Mouse (Mus musculus) myocyte (in vitro differentiated cells): ENCODE measurements around the gene Txnrd1. TPM values are rescaled to one million over a fixed set of nuclear protein-coding genes. Genes with fewer than 3 reads are reported as not detected.

Source experiments
- H3K27me3 ChIP-seq: one replicate; pipeline ENCODE4 v1.6.1; 2011; ENCODE audit not compliant: control insufficient read depth, insufficient read depth, insufficient read length
- H3K36me3 ChIP-seq: one replicate; pipeline ENCODE4 v1.6.1; 2011; ENCODE audit not compliant: control insufficient read depth, insufficient read depth
- H3K4me2 ChIP-seq: one replicate; pipeline ENCODE4 v1.6.1; 2011; ENCODE audit warnings: low read depth, control low read depth
- H3K4me3 ChIP-seq: one replicate; pipeline ENCODE4 v1.5.1; 2011; ENCODE audit warnings: mild to moderate bottlenecking, control low read depth, moderate library complexity
- H3K79me2 ChIP-seq: one replicate; pipeline ENCODE4 v1.6.1; 2011; ENCODE audit not compliant: control insufficient read depth, insufficient read depth
- H3ac ChIP-seq: one replicate; pipeline ENCODE4 v1.6.1; 2011; ENCODE audit not compliant: control insufficient read depth, insufficient read length
- CEBPB ChIP-seq: IDR thresholded peaks from 2 replicates; pipeline ENCODE4 v1.6.1; 2011; ENCODE audit warnings: mild to moderate bottlenecking, moderate library complexity; ENCODE audit not compliant: poor library complexity, insufficient read depth, severe bottlenecking
- E2F4 ChIP-seq: IDR thresholded peaks from one replicate; pipeline ENCODE4 v1.6.1; 2011; ENCODE audit warnings: mild to moderate bottlenecking, control low read depth, moderate library complexity; ENCODE audit not compliant: insufficient read depth
- MAX ChIP-seq: IDR thresholded peaks from one replicate; pipeline ENCODE4 v1.6.1; 2011; ENCODE audit warnings: low read depth, mild to moderate bottlenecking, control low read depth
- MYOD1 ChIP-seq, 3 experiments: IDR thresholded peaks; one replicate each; pipeline ENCODE4 v1.6.1; 2011; ENCODE audit warnings: control low read depth in 2 of 3, low read depth in 2 of 3, mild to moderate bottlenecking in 2 of 3, moderate library complexity in 1 of 3; ENCODE audit not compliant: insufficient read length in 2 of 3, control insufficient read depth in 1 of 3
- MYOG ChIP-seq, 3 experiments: IDR thresholded peaks; one replicate each; pipeline ENCODE4 v1.6.1; 2011; ENCODE audit warnings: control low read depth in 2 of 3, low read depth in 2 of 3, mild to moderate bottlenecking in 2 of 3; ENCODE audit not compliant: insufficient read length in 2 of 3, control insufficient read depth in 1 of 3, insufficient read depth in 1 of 3
- POLR2A ChIP-seq: IDR thresholded peaks from one replicate; pipeline ENCODE4 v1.6.1; 2011; ENCODE audit warnings: low read depth, mild to moderate bottlenecking, control low read depth, moderate library complexity; ENCODE audit not compliant: insufficient read length
- POLR2AphosphoS2 ChIP-seq: IDR thresholded peaks from one replicate; pipeline ENCODE4 v1.6.1; 2011; ENCODE audit warnings: low read depth, control low read depth; ENCODE audit not compliant: insufficient read length
- REST ChIP-seq: IDR thresholded peaks from one replicate; pipeline ENCODE4 v1.6.1; 2011; ENCODE audit warnings: mild to moderate bottlenecking, control low read depth, moderate library complexity; ENCODE audit not compliant: insufficient read depth, insufficient read length
- SRF ChIP-seq: IDR thresholded peaks from one replicate; pipeline ENCODE4 v1.6.1; 2011; ENCODE audit warnings: low read depth; ENCODE audit not compliant: control insufficient read depth, insufficient read length
- TCF12 ChIP-seq: IDR thresholded peaks from one replicate; pipeline ENCODE4 v1.6.1; 2011; ENCODE audit warnings: mild to moderate bottlenecking, control low read depth; ENCODE audit not compliant: poor library complexity, insufficient read depth, severe bottlenecking
- TCF3 ChIP-seq: IDR thresholded peaks from one replicate; pipeline ENCODE4 v1.6.1; 2011; ENCODE audit warnings: low read depth, control low read depth; ENCODE audit not compliant: insufficient read length
- USF1 ChIP-seq: IDR thresholded peaks from one replicate; pipeline ENCODE4 v1.6.1; 2011; ENCODE audit warnings: low read depth, mild to moderate bottlenecking, control low read depth, moderate library complexity
- polyA plus RNA-seq: library from polyadenylated mRNA; unstranded; fragments of >200 nt; fragmentation: generic; extraction: Trizol; gene quantifications from one replicate; pipeline ENCODE4 v1.2.1, GENCODE M21; 2012; ENCODE audit warnings: missing spikeins

Txnrd1 gene
- polyA plus RNA-seq, 1 experiment: 77.0 TPM

- Histone ChIP-seq H3K36me3 (no peaks in the 10 kb centered on the region), H3ac (no peak overlapping the region), H3K79me2 (no peaks in the 10 kb centered on the region), H3K4me3 (no peak overlapping the region), H3K27me3 (no peaks in the 10 kb centered on the region), H3K4me2 (no peak overlapping the region)
- TF ChIP-seq MYOD1 (IDR thresholded peaks at IDR 0.05; ENCODE audit: control insufficient read depth in 1 of 3, insufficient read length in 2 of 3, low read depth in 2 of 3) (no peak), POLR2A (no peak), TCF12 (no peak), POLR2AphosphoS2 (no peak), TCF3 (no peak), USF1 (no peak), E2F4 (no peak)
Measured at GRCm38 (mm10) chr10:82817936-82818335, 15.8 kb upstream of the Txnrd1 start.

GRCm38 (mm10) chr10:82818661-82819060 lies 15.1 kb upstream of the Txnrd1 start:
- H3ac ChIP-seq: no peak overlapping the region
- no peak overlapping the region for H3K4me3 ChIP-seq
- TF ChIP-seq USF1: no peak
- TF ChIP-seq MAX: no peak
- TF ChIP-seq CEBPB: no peak
- no peak for TF ChIP-seq REST
- no peak for TF ChIP-seq TCF12
- no peak for TF ChIP-seq SRF
- no peak for TF ChIP-seq POLR2AphosphoS2
- TF ChIP-seq POLR2A: no peak
- no peak for TF ChIP-seq MYOD1 (IDR thresholded peaks at IDR 0.05; ENCODE audit: control insufficient read depth in 1 of 3, insufficient read length in 2 of 3, low read depth in 2 of 3)
- TF ChIP-seq E2F4: no peak
- TF ChIP-seq TCF3: no peak
- TF ChIP-seq MYOG (IDR thresholded peaks at IDR 0.05; ENCODE audit: control insufficient read depth in 1 of 3, insufficient read depth in 1 of 3, insufficient read length in 2 of 3, low read depth in 2 of 3): no peak
- no peak overlapping the region for H3K4me2 ChIP-seq
- no peaks in the 10 kb centered on the region for H3K79me2 ChIP-seq
- H3K27me3 ChIP-seq: no peaks in the 10 kb centered on the region
- H3K36me3 ChIP-seq: no peaks in the 10 kb centered on the region

GRCm38 (mm10) chr10:82823108-82823778 lies 10.5 kb upstream of the Txnrd1 start:
- Histone ChIP-seq H3ac (no peak overlapping the region), H3K4me2 (no peak overlapping the region), H3K4me3 (no peak overlapping the region), H3K36me3 (no peaks in the 10 kb centered on the region), H3K27me3 (no peaks in the 10 kb centered on the region), H3K79me2 (no peaks in the 10 kb centered on the region)
- no peak for TF ChIP-seq MYOG (IDR thresholded peaks at IDR 0.05; ENCODE audit: control insufficient read depth in 1 of 3, insufficient read depth in 1 of 3, insufficient read length in 2 of 3, low read depth in 2 of 3)
- TF ChIP-seq USF1: no peak
- no peak for TF ChIP-seq MAX
- TF ChIP-seq MYOD1 (IDR thresholded peaks at IDR 0.05; ENCODE audit: control insufficient read depth in 1 of 3, insufficient read length in 2 of 3, low read depth in 2 of 3): no peak
- no peak for TF ChIP-seq TCF3
- no peak for TF ChIP-seq TCF12
- no peak for TF ChIP-seq CEBPB
- TF ChIP-seq POLR2A: no peak
- no peak for TF ChIP-seq POLR2AphosphoS2
- TF ChIP-seq E2F4: no peak
- TF ChIP-seq SRF: no peak
- no peak for TF ChIP-seq REST

GRCm38 (mm10) chr10:82823779-82824177 lies 10.0 kb upstream of the Txnrd1 start:
- Histone ChIP-seq H3K4me3 (no peak overlapping the region), H3K27me3 (no peaks in the 10 kb centered on the region), H3K79me2 (no peaks in the 10 kb centered on the region), H3K4me2 (no peak overlapping the region), H3ac (no peak overlapping the region), H3K36me3 (no peaks in the 10 kb centered on the region)
- TF ChIP-seq POLR2A (no peak), E2F4 (no peak), MAX (no peak), MYOD1 (IDR thresholded peaks at IDR 0.05; ENCODE audit: control insufficient read depth in 1 of 3, insufficient read length in 2 of 3, low read depth in 2 of 3) (no peak)

GRCm38 (mm10) chr10:82824541-82824940 lies 9.2 kb upstream of the Txnrd1 start:
- H3ac ChIP-seq: no peak overlapping the region
- H3K36me3 ChIP-seq: no peaks in the 10 kb centered on the region
- H3K79me2 ChIP-seq: no peaks in the 10 kb centered on the region
- no peaks in the 10 kb centered on the region for H3K27me3 ChIP-seq
- no peak overlapping the region for H3K4me2 ChIP-seq
- TF ChIP-seq TCF3 (no peak), USF1 (peak; percentile 38)
- H3K4me3 ChIP-seq: no peak overlapping the region

- Histone ChIP-seq H3ac (no peak overlapping the region), H3K36me3 (no peaks in the 10 kb centered on the region), H3K79me2 (no peaks in the 10 kb centered on the region), H3K4me3 (no peak overlapping the region), H3K4me2 (no peak overlapping the region), H3K27me3 (no peaks in the 10 kb centered on the region)
- no peak for TF ChIP-seq MYOG (IDR thresholded peaks at IDR 0.05; ENCODE audit: control insufficient read depth in 1 of 3, insufficient read depth in 1 of 3, insufficient read length in 2 of 3, low read depth in 2 of 3)
Measured at GRCm38 (mm10) chr10:82826516-82826915, 7.2 kb upstream of the Txnrd1 start.
